Mouse (Mus musculus): ENCODE measurements around the gene Zfp512b. TPM values are rescaled to one million over a fixed set of nuclear protein-coding genes. Genes with fewer than 3 reads are reported as not detected.
A peak's percentile ranks its signal among the peaks of the same experiment; 100 is the strongest.

Gene Zfp512b
- total RNA-seq (2015; ENCODE audit: low replicate concordance) (2.5 and 14.8 TPM in 2 replicates), total RNA-seq (2017; ENCODE audit: low replicate concordance) (0.39 and 4.2 TPM in 2 replicates)

- ATAC-seq (replicated peaks; ENCODE audit: low FRiP score, poor library complexity, severe bottlenecking) = no peak
Observed at GRCm38 (mm10) chr2:181592231-181593041, at the start of gene Zfp512b. Zfp512b (minus strand) TSS chr2:181592803.

DNA sequence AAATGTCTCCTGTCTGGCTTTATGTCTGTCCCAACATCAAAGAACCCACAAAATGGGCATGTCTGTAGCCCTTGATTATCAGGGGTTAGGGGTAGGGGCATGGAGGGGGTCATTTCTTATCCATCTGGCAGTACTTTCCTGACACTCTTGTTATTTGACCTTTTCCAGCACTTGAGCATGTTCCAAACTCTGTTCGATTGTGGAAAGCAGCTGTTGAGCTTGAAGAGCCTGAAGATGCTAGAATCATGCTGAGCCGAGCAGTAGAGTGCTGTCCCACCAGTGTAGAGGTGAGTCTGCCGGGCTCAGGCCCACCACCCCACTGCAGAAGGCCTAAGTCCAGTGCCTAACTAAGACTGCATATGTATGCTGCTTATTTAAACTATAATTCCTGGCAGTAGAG is 43.3 kb upstream of the Zfp512b start:
- ATAC-seq (replicated peaks; ENCODE audit: low FRiP score, poor library complexity, severe bottlenecking) = no peak

DNA sequence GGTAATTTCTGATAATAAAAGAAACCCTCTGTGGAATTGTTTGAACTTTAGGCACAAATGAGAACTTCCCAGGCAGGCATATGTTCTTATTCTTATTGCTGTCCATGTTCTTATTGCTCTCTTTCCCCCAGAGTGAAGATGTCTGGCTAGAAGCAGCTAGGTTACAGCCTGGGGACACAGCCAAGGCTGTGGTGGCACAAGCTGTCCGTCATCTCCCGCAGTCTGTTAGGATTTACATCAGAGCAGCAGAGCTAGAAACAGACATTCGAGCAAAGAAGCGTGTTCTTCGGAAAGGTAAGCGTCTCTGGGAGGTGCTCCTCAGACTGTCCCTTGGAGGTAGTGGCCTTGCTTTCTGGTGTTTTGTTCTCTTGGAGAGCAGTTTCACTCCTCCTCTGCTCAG is 40.0 kb upstream of the Zfp512b start:
- ATAC-seq (replicated peaks; ENCODE audit: low FRiP score, poor library complexity, severe bottlenecking) = no peak

DNA sequence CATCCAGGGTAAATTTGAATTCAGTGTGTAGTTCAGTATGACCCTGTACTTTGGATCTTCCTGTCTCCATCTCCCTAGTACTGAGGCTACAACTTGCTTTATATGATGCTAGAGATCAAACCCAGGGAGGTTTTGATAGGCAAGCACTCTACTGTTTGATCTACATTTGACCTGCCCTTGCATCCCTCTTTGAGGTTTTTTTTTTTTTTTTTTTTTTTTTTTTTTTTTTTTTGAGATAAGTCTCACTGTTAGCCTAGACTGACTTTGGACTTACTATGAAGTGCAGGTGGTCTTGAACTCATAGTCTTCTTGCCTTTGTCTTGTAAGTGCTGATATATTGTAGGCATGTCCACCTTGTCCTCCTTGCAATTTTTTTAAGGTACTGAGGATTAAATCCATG is 35.9 kb upstream of the Zfp512b start:
- no peak for ATAC-seq (replicated peaks; ENCODE audit: low FRiP score, poor library complexity, severe bottlenecking)

DNA sequence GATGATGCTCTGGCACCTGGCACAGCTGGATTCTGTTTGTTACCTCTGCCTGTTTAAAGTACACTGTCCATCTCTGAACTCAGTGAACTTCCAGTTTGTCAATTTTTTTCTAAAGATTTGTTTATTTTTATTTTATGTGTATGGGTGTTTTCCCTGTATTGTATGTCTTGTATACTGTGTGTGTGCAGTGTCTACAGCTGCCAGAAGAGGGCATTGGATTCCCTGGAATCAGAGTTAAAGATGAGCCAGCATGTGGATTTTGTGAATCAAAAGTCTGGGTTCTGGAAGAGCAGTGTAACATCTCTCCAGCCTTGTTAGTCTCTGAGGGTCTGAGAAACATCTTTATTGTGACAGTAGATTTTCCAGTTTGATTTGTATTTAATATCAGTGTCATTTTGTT is 30.8 kb upstream of the Zfp512b start:
- no peak for ATAC-seq (replicated peaks; ENCODE audit: low FRiP score, poor library complexity, severe bottlenecking)

DNA sequence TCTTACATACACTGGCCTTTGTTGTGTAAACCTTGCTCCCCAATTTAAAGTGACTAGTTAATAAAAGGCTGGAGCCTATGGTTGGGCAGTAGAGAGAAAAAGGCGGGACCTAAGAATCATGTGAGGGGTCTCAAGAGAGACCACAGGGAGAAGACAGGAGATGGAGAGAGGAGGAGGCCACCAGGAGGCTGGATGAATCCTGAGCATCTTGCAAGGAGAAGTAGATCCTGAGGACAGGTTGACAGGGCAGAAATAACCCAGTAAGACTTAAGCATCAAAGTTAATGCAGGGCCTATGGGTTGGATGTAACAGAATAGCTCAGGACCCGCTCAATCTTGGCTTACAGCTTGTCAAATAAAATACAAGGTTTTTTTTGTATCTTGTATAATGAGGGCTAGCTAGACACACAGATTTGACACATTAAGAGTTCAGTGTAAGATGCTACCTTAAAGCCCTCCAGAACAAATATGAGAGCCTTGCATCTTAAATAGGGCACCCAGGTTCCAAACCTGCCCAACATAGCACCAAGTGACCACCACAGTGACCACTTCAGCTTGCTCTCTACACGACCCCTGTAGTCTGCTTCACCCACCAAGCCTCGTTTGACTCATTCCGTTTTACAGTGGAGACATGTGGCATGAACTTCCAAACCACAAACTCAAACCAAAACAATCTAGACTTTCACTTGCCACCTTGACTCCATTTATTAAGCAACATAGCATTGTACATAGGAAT is 26.3 kb upstream of the Zfp512b start:
- no peak for ATAC-seq (replicated peaks; ENCODE audit: low FRiP score, poor library complexity, severe bottlenecking)

DNA sequence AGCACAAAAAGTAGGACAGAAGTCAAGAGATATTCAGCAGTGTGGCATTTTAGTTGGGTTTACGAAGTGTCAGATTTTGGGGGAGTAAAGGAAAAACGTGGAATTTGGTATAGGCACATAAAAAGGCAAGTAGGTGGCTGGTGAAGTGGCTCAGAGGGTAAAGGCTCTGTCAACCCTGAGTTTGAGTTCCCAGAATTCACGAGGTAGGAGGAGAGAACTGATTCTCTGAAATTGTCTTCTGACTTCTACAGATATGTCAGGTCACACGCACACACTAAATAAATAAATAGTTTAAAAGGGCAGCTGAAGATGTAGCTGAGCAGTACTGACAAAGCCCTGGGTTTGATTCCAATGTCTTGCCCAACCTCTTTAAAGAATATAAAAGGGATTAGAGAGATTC is 9.8 kb upstream of the Zfp512b start:
- ATAC-seq (replicated peaks; ENCODE audit: low FRiP score, poor library complexity, severe bottlenecking) = no peak

DNA sequence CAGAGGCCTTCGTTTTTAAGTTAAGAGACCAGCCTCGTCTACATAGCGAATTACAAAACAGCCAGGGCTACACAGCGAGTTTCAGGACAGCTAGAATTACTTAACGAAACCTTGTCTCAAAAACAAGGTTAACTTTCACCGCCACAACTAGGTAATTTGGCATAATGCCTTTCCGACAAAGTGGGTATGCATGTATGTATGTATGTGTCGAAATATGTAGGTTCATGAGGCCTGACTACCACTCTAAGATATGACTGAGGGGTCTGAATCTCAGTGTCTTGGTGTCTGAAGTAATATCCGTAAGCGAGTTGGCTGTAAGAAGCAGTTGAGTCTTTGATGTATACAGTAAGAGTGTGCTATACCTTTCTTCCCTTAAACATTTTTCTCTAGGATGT is 9.1 kb upstream of the Zfp512b start:
- ATAC-seq (replicated peaks; ENCODE audit: low FRiP score, poor library complexity, severe bottlenecking) = no peak

DNA sequence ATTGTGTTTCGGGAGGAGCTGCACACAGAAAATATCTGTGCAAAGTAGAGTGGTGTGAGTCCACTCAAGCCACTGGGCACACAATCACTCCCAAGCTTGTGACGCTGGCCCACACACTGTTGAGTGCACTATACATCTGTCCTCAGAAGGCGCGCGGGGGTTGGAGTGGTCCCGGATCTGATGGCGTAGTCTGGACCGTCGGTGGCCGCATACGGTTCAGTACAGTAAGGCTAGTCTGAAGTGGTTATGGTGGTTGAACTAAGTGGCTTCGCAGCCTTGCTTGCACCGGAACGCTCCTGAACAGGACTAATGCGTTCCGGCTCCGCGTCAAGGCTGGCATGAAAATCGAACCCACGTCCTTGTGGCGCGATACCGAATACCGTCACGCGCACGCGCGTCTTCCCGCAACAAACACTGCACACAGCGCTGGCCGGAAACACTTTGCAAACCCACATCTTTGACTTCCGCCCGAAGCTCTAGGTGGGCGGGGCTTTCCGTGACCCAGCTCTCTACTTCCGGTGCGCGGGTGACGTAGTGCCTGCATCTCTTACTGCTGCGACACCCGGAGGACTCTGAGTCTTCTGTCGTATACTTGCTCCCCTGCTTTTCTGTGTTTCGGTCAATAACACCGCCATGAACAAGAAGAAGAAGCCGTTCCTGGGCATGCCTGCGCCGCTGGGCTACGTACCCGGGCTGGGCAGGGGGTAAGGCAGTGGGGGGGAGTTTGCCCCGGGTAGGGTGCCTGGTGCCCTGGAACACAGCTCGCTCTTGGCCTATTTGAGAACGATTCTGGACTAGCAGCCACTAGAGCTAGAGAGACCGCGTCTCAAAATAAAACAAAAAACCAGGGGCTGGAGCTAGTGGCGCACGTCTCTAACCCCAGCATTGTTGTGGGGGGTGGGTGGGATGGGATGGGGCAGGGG is 8.5 kb upstream of the Zfp512b start:
- peak; percentile 99 for ATAC-seq (replicated peaks; ENCODE audit: low FRiP score, poor library complexity, severe bottlenecking)

DNA sequence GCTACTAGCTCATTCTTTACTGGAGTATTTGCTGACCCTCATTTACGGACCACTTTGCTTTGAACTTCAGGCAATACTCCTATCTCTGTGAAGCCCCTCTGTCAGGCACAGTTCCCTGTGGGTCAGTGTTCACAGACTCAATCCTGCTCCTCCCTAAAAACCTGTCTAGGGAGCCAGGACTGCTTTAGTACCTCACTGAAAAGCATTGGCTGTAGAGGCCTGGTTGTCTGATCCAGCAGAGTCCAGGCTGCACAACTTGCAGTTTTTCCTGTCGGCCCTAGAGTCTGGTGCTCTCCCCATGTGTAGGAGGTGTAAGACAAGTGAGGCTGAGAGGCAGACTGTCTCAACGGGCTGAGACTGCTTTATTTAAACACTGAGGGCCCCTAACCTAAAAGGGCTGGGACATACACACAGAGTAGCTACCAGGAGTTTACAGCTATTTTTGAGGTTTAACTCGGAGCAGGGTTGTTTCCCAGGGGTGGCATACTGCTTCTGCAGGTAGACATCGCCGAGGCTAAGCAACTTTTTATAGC is 7.7 kb upstream of the Zfp512b start:
- ATAC-seq (replicated peaks; ENCODE audit: low FRiP score, poor library complexity, severe bottlenecking) = no peak

- ATAC-seq (replicated peaks; ENCODE audit: low FRiP score, poor library complexity, severe bottlenecking) = no peak
Observed at GRCm38 (mm10) chr2:181598454-181599351, 6.1 kb upstream of the Zfp512b start, which contains the start of gene Samd10. Samd10 (minus strand) TSS chr2:181599212.

DNA sequence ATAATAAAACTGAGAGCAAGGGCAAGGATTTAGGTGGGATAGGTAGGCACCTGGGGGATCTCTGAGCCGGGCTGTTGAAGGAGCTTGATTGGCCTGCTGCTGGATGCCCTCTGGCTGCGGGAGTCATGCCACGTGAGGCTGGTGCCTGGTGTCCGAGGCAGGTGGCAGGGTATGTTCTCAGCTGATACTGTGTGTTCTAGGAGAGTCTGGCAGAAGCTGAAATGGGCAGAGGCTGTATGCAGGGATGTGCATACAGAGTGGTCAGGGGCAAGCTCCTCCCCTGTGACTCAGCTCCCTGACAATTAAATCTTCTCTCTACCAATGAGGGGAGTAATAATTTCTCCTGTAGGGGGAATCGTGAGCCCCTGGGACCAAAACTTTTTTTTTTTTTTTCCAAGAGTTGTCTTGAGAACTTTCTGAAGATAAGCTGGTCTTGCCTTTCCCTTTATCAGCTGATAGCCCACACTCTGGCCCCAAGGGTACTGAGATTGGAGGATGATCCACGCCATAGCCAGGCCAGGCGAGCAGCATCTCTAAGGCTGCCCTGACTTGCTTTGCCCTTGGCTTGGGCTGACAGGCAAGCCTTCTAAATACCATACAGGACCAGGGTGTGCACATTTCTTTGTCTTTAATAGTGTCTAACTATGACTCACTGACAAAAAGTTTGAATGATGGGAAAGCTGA is 4.9 kb upstream of the Zfp512b start:
- ATAC-seq (replicated peaks; ENCODE audit: low FRiP score, poor library complexity, severe bottlenecking) = no peak

DNA sequence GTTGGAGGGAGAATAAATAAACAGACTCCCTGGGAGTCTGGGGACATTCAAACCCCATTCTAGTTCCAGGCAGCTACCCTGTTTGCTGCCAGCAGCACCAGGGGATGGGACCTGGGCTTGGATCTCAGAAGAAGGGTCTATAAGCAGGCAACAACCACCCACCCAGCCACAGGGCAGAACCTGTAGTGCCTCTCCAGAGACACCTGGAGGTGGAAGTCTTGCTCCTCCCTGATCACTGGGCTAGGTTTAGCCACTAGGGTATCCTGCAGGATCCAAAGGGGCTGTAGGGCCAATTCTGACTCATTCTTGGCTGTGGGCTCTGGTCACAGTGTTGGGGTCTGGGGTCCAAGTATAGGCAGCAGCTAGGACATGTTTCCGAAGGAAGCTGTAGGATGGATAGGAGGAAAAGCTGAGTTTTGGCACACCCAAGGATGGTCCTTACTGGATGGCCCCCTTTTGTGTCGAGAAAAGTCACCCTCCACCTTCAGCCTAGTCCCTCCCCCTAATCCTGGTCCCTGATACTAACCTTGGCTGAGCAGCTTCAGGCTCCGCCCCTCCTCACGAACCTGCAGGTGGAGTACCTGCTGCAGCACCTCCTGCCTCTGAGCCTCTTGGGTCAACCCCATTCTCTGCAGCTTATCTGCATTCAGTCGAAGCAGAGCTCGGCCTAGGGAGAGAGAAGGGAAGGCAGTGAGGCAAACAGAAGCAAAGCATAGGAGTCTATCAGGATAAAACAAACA is 3.8 kb upstream of the Zfp512b start:
- no peak for ATAC-seq (replicated peaks; ENCODE audit: low FRiP score, poor library complexity, severe bottlenecking)

DNA sequence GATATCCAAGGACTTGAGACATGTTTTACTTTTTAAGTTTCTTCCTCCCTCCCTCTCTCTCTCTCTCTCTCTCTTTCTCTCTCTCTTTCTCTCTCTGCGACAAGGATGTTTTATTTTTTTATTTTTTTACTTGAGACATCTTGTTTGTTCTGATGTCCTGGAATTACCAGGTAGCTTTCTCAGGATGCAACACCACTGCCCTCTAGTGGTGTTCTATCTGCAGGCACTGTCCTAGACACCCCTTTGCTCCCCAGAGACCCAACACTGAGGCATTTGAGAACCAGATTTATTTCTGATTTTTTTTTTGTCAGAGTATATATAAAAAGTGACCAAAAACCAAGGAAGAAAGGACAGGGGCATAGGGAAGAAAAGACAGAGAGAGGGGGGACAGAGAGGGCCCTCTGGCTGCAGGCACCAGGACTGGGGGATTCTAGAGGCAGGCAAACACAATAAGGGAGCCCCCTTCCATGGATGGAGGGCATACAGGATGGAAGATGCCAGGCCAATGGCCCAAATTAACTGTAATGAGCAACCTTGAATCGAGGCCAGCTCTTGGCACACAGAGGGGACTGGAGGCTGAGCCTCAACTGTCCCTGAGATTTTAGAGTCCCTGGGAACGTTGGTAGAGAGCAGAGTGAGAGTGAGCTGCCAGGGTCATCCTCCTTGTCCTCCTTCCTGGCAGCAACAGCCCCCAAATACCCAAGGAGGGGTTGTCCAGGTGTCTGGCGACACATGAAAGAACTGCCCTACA is 2.5 kb upstream of the Zfp512b start:
- no peak for ATAC-seq (replicated peaks; ENCODE audit: low FRiP score, poor library complexity, severe bottlenecking)

DNA sequence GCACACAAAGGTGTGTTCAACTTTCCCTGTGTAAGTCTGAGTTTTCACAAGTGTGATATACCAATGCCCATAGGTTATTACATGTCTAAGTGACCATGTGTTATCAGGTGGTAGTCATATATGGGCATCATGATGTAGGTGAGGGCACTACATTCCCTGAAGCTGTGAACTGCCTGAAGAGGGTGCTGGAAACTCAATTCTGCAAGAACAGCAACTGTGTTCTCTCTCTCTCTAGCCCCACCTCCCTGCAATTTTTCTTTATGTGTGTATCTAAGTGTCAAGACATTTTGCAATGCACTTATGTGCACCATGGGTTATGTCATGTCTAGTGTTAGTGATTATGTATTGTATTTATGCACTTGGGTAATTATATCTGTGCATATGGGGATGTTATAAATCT is 1.3 kb upstream of the Zfp512b start:
- ATAC-seq (replicated peaks; ENCODE audit: low FRiP score, poor library complexity, severe bottlenecking) = no peak

GRCm38 (mm10) chr2:181593042-181593421 is 429 bp upstream of the Zfp512b start:
- no peak for ATAC-seq (replicated peaks; ENCODE audit: low FRiP score, poor library complexity, severe bottlenecking)

GRCm38 (mm10) chr2:181591528-181592085 is 996 bp downstream of the Zfp512b start, which contains the start of gene Prpf6:
Prpf6 (plus strand) TSS chr2:181591868.
- no peak for ATAC-seq (replicated peaks; ENCODE audit: low FRiP score, poor library complexity, severe bottlenecking)
